Mouse (Mus musculus): ENCODE measurements around the gene Olfr1240.

Gene Olfr1240

DNA sequence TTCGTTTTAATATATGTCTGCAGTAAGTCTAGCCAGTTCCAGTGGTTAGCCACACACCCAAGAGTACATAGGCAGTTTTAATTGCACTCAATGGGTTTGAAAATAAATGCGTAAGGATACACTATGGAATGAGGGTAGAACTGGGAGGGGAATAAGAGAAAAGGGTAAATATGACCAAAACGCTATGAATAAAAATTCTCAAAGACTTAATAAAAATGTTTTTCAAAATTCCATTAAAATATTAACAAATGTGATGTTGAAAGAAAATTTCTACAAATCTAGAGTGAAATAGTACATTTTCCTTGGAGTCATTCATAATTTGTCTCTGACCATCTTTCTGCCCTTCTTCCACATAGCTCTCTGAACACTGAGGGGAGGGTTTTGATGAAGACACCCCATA, at the start of gene Olfr1240:
Gene Olfr1240, minus strand, starts transcription at position 101 of the 400 bp plus-strand sequence.
- DNase-seq (ENCODE audit: low spot score) = no peak

DNA sequence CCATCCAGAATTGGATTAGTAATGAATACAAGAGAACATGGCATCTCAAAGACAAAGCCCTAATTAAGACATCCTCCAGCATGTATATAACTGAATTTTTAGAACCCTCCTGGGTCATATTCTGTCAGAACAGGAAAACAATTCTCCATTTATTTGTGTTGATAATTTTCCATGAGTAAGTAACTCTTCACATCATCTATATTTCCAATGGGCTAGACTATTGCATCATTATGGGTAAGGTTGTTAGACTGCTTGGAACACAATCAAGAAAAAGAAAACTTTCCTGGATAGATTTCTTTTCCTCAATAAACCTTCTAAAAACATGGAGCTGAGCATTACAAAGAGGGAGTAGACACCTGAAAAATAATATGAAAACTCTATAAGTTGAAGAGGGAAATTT, 44.2 kb upstream of the Olfr1240 start, which contains the start of gene Olfr1241:
Gene Olfr1241, minus strand, starts transcription at position 101 of the 400 bp plus-strand sequence.
- DNase-seq (ENCODE audit: low spot score) = no peak

DNA sequence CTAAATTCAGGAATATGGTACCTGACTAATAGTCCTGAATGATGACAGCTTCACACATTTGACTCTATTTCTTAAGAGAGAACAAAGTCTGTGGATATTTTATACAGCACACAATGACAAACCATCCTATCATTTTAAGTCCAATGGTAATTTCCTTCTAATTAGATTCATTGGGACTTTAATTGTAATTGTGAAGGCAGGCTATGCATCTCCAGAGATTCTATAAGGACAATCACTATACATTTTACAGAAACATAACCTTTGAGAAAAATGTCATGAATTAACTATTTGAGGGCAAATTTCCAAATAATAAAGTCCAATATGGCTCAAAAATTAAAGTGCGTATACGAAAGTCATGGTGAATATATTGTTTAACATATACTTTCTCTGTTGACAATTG, 22.5 kb downstream of the Olfr1240 start, which contains the start of gene Olfr1239:
Gene Olfr1239, minus strand, starts transcription at position 101 of the 400 bp plus-strand sequence.
- no peak for DNase-seq (ENCODE audit: low spot score)

DNA sequence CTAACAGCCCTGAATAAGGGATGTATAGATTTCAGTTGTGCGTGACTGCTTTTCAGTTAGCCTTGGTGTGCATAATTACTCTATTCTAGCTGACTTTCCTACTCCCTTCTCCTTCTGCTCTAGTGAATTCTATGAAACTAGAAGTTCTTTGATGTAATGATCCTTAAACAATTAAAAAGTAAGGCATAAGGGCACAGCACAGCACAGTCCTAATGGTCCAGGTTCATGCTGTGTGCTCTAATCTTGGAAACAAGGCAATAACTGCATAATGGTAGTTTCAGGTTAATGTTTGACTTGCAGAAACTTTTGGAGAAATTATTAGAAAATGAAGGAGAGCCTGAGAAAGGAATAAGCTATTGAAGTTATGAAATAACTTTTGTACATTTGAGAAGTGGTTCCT, 28.2 kb downstream of the Olfr1240 start:
- DNase-seq (ENCODE audit: low spot score) = no peak

DNA sequence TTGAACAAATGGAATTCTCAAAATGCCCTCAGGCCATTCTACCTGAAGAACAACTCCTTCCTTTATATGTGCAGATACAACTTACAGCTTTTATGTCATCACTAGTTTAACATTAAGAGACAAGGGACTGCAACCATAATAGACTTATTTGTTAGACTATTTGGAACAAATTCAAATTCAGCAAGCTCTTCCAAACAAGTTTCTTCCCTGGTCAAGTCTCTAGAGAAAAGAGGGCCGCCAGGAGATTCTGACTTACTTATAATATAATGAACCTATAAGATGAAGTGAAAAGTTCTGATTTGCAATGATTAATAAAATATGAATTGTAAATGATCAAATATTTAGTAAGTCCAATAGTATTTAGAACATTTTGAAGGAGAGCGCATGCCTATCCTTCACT, 33.2 kb downstream of the Olfr1240 start, which contains the start of gene Olfr1238:
Gene Olfr1238, minus strand, starts transcription at position 101 of the 400 bp plus-strand sequence.
- DNase-seq (ENCODE audit: low spot score) = no peak

DNA sequence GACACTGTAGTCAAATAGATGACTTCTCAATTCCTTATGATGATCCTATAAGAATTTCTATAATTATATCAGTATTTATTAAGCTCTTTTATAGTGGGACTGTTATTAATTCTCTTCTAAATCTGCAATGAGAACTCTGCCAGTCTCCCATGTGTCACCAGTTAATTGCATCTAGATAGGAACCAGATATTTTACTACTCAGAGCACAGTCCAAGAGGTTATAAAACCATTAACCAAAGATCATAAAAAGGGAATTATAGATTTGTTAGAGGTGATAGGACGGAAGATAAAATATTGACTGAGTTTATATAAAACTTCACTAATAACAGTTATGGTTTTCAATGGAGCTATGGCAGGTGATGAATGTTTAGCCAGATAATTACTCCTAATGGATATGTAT, 41.9 kb downstream of the Olfr1240 start:
- DNase-seq (ENCODE audit: low spot score) = no peak
